Mouse (Mus musculus): ENCODE results near the gene Pex6.

GRCm38 (mm10) chr17:46667712-46668111, 43.6 kb upstream of the Pex6 start:
- TF ChIP-seq CTCF (IDR thresholded peaks at IDR 0.05; ENCODE audit: extremely low read depth, insufficient read length, insufficient replicate concordance, low read depth, low read length) (no peak), POLR2A (IDR thresholded peaks at IDR 0.05; ENCODE audit: low read depth, low read length) (no peak)

Data from small intestine, adult 2 months (tissue).